Mouse (Mus musculus) monocyte, adult 2 months (primary cell): ENCODE results near the gene Rundc1.
A peak's percentile ranks its signal among the peaks of the same experiment; 100 is the strongest.
"Not testable (repeated sequence)": the region's sequence is repeated elsewhere in the genome, so short reads cannot be mapped to it uniquely, and the experiment has no call there.

ENCODE experiments used
- DNase-seq, 2 experiments: peaks; one replicate each; pipeline ENCODE4 v3.0.0; 2022; ENCODE audit warnings: low spot score in 2 of 2, low read depth in 1 of 2

The Rundc1 gene

GRCm38 (mm10) chr11:101465869-101466551 lies 41.1 kb downstream of the Rundc1 start, which contains the start of gene Vat1:
TSS of gene Vat1 (minus strand) at chr11:101466230.
- peak in 1 of 2 experiments; percentile 34 for DNase-seq

- DNase-seq: not testable (repeated sequence)
Observed at GRCm38 (mm10) chr11:101466552-101466950, 41.7 kb downstream of the Rundc1 start.

GRCm38 (mm10) chr11:101467477-101468262 lies 42.8 kb downstream of the Rundc1 start:
- DNase-seq: peak; percentile 38 to 40

- DNase-seq: no peak
Observed at GRCm38 (mm10) chr11:101468263-101468688, 43.4 kb downstream of the Rundc1 start.

- DNase-seq: no peak
Observed at GRCm38 (mm10) chr11:101468731-101469130, 43.8 kb downstream of the Rundc1 start.

- DNase-seq: no peak
Observed at GRCm38 (mm10) chr11:101469155-101469554, 44.3 kb downstream of the Rundc1 start.

GRCm38 (mm10) chr11:101470206-101470605 lies 45.3 kb downstream of the Rundc1 start:
- no peak for DNase-seq

- no peak for DNase-seq
Observed at GRCm38 (mm10) chr11:101471926-101472325, 47.0 kb downstream of the Rundc1 start.

- no peak for DNase-seq
Observed at GRCm38 (mm10) chr11:101472336-101472735, 47.5 kb downstream of the Rundc1 start.

GRCm38 (mm10) chr11:101473686-101474085 lies 48.8 kb downstream of the Rundc1 start:
- not testable (repeated sequence) for DNase-seq

GRCm38 (mm10) chr11:101474298-101474697 lies 49.4 kb downstream of the Rundc1 start:
- no peak for DNase-seq

GRCm38 (mm10) chr11:101476361-101476760 lies 51.5 kb downstream of the Rundc1 start:
- not testable (repeated sequence) for DNase-seq

GRCm38 (mm10) chr11:101477194-101477551 lies 52.3 kb downstream of the Rundc1 start:
- no peak for DNase-seq

GRCm38 (mm10) chr11:101477552-101478211 lies 52.8 kb downstream of the Rundc1 start:
- DNase-seq: no peak

- no peak for DNase-seq
Observed at GRCm38 (mm10) chr11:101479171-101479635, 54.3 kb downstream of the Rundc1 start.

GRCm38 (mm10) chr11:101480912-101481311 lies 56.0 kb downstream of the Rundc1 start:
- DNase-seq: no peak

- no peak for DNase-seq
Observed at GRCm38 (mm10) chr11:101483804-101484203, 58.9 kb downstream of the Rundc1 start.

- no peak for DNase-seq
Observed at GRCm38 (mm10) chr11:101484245-101484644, 59.4 kb downstream of the Rundc1 start.

- DNase-seq: no peak
Observed at GRCm38 (mm10) chr11:101484814-101485213, 59.9 kb downstream of the Rundc1 start.
